Comparison of ENCODE assay signal across 27 mouse cellular contexts in the genomic region with DNA sequence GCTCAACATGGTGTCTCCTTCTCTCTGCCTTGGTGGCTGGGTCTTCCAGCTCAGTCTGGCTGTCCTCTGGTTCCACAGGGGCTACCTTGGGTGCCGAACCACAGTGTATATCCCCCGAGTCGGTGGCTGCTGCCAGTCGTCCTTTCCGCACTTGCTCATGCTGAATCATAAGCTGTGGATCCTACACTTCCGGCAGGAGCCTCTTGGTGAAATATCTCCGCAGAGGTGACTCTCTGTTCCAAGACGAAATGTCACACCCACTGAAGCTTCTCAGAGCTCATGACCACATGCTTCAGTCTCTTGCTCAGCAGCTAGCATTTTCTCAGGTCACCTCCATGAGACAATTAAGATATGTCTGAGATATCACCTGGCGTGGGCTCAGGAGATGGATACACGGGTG.
"Had no signal": no experiment of that assay in that cellular context is flagged by ENCODE, and none has a peak within 500 bp of the region (broad histone marks: within the 10 kb centered on the region; RNA-seq: fewer than 3 reads in every experiment).

No protein-coding gene starts in this region.

- DNase-seq: gastrocnemius, adult 2 months; gastrocnemius, postnatal 10 days; gastrocnemius, postnatal 25 days; heart, adult 2 months; heart, postnatal 4 days; kidney, adult 2 months; kidney, adult 9 months; kidney, postnatal 14 days; kidney, postnatal 36 days; layer of hippocampus, adult 9-11 months; layer of hippocampus, postnatal 36 days; left cerebral cortex, postnatal 4 days had no signal

- H3K27ac ChIP-seq: gastrocnemius, adult 2 months; heart, adult 2 months; heart, embryonic 13.5 days; heart, embryonic 15.5 days; hindbrain, embryonic 10.5 days; hindbrain, embryonic 12.5 days; hindbrain, embryonic 14.5 days; intestine, embryonic 15.5 days; kidney, embryonic 15.5 days; kidney, postnatal 0 days; limb, embryonic 13.5 days; limb, embryonic 15.5 days; liver, embryonic 12.5 days had no signal

- ATAC-seq: forebrain, embryonic 16.5 days; hindbrain, embryonic 16.5 days; inflammation-experienced regulatory T-cells, adult 6 months; intestine, embryonic 15.5 days; intestine, postnatal 0 days; liver, embryonic 12.5 days had no signal

- H3K4me3 ChIP-seq: gastrocnemius, adult 2 months; heart, adult 2 months; heart, embryonic 13.5 days; heart, embryonic 15.5 days; hindbrain, embryonic 10.5 days; hindbrain, embryonic 12.5 days; intestine, embryonic 15.5 days; kidney, embryonic 15.5 days; limb, embryonic 13.5 days; limb, embryonic 15.5 days; liver, embryonic 12.5 days had no signal
